Mouse (Mus musculus) frontal cortex, postnatal 10 days (tissue): ENCODE data around the gene Casp12.
"Not testable (repeated sequence)": the region's sequence is repeated elsewhere in the genome, so short reads cannot be mapped to it uniquely, and the experiment has no call there.

Experiments used
- DNase-seq, 2 experiments: peaks; one replicate each; pipeline ENCODE4 v3.0.0; 2022; ENCODE audit warnings: low spot score in 2 of 2, mixed read lengths in 1 of 2

Casp12 gene

DNA sequence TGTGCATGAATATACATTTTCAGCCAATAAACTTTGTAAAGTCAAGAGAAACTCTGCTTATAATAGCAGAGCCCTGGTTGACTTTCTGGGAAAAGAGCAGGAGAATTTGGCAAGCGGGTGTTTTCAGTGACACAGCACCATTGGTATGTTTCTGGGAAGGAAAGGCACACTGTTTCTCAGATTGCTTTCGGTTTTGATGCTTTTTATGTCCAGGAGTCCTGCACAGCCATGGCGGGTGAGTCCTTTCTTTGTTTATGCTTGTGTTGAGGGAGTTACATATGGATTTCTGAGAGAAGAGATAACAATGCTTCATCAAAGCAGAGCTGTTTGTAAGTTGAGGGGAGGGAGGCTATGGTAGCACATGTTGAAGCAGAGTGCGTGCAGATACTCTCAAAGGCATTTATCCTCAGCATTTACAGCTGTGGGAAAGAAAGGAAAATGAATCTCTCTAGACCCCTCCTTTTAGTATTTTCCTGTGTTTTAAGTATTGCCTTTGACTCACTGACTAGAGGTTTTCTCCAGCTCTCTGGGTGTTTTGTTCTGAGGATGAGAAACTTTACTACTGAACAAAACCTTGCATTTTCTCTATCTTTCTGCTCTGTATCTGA is at the start of gene Casp12:
TSS of gene Casp12 (plus strand) at position 140 of the 608 bp plus-strand sequence.
- no peak for DNase-seq

- DNase-seq = no peak
Measured at GRCm38 (mm10) chr9:5296354-5297237, 48.6 kb upstream of the Casp12 start.

DNA sequence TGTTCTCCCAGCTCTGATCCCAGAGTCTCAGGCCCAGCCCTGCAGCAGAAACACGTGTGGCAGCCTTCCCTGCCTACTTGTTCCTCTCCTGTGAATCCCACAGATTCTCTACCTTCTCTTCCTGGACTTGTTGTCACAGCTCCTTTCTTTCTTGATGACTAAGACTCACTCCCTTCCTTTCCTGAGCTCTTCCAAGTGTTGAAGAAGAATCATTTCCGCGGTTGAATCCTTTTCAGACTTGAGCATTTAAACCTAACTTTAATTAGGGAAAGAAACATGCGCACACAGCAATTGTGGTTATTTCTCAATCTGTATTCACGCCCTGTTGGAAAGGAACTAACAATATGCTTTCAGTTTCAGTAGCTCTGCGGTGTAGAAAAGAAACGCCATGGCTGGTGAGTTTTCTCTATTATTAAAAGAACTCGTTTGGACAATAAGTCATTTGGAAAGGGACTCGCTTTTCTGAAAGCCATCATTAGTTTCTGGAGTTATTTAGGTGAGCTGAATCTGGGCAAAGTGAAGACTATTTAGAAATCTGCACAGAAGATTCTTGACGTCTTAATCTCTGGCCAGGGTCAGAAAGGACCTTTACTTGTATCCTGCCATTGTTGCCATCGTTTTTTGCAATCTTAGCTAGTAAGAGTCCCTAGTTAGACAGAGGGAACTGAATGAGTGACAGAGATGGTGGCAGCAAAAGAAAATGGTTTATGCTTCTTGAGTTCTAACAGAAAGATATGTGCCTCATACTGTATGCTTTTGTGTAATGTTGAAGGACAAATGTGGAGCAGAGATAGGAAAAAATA is 46.7 kb upstream of the Casp12 start, which contains the start of gene Casp1:
TSS of gene Casp1 (plus strand) at position 189 of the 803 bp plus-strand sequence.
- no peak for DNase-seq

DNA sequence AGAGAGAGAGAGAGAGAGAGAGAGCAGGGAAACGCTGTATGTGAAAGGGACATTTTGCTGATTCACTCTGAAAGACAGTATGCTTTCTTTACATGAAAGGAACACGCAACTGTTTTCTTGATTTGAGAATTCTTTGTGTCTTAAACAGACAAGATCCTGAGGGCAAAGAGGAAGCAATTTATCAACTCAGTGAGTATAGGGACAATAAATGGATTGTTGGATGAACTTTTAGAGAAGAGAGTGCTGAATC is 46.2 kb upstream of the Casp12 start:
- DNase-seq = no peak

DNA sequence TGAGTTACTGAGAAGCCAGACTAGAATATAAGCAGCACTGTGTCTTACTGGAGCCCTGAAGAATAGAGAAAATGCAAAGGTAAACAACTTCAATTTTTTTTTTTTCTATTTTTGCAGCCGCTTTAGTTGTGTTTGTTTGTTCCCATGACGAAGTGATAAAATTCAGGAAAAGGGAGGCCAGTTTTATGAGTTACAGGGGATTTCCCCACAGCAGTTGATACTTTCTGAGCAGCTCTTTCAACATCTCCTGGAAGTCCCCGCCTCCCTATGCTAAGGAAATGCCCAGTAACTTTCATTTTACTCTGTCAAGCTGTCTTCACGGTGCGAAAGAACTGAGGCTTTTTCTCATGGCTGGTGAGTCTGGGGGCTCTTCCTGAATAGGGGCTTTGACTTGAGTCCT is 36.7 kb upstream of the Casp12 start, which contains the start of gene Casp4:
TSS of gene Casp4 (plus strand) at position 268 of the 400 bp plus-strand sequence.
- no peak for DNase-seq

GRCm38 (mm10) chr9:5310112-5310511 is 35.1 kb upstream of the Casp12 start:
- DNase-seq = no peak

- no peak for DNase-seq
Measured at GRCm38 (mm10) chr9:5311435-5311834, 33.8 kb upstream of the Casp12 start.

- no peak for DNase-seq
Measured at GRCm38 (mm10) chr9:5328204-5328603, 17.0 kb upstream of the Casp12 start.

DNA sequence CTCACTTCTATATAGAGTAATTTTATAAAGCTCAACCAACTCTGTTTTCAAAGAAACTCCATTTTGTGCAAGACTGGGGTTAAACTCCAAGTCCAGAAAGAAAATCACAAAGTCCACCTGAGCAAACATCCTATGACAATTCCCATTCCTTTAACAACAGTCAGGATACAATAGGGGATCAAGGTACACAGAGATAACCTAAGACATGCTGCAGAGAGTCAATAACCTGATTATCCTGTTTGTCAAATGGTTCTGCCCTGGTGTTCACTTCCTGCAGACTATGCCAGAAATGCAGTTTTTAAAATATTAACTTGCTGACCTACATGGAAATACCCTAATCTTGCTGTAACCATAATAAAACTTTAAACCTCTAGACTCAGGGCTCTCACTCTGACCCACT is 12.8 kb upstream of the Casp12 start:
- no peak for DNase-seq

DNA sequence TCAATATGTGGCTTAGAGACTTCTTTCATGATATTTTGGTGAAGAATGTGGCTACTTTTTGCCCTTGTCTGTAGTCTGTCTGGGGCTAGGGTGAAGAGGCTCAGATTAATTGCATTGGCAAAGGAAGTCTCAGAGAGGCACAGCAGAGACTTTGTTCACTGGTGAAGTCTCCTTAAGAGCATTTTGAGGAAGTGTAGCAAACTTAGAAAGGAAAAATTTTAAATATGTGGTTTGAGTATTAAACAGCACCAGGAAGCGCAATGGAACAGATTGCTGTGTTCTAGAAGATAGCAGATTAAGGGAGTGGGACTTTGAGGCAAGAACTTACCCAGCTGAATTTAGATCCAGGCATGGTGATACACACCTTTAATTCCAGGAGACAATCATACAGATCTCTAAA is 11.8 kb upstream of the Casp12 start:
- no peak for DNase-seq

DNA sequence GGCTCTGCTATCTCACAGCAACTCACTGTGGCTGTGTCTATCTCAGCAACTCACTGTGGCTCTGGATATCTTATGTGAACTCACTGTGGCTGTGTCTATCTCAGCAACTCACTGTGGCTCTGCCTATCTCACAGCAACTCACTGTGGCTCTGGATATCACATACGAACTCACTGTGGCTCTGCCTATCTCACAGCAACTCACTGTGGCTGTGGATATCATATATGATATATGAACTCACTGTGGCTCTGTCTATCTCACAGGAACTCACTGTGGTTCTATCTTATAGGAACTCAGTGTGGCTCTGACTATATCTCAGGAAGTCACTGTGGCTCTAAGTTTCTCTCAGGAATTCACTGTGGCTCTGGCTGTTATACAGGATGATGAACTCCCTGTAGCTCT is 2.1 kb upstream of the Casp12 start:
- DNase-seq = no peak

GRCm38 (mm10) chr9:5344090-5344489 is 1.1 kb upstream of the Casp12 start:
- no peak for DNase-seq

- no peak for DNase-seq
Measured at GRCm38 (mm10) chr9:5347381-5347780, 2.2 kb downstream of the Casp12 start.

GRCm38 (mm10) chr9:5353673-5354072 is 8.4 kb downstream of the Casp12 start:
- DNase-seq = no peak

GRCm38 (mm10) chr9:5356801-5357200 is 11.6 kb downstream of the Casp12 start:
- no peak for DNase-seq

GRCm38 (mm10) chr9:5393561-5393960 is 48.3 kb downstream of the Casp12 start:
- no peak for DNase-seq

GRCm38 (mm10) chr9:5395861-5396260 is 50.6 kb downstream of the Casp12 start:
- DNase-seq = not testable (repeated sequence)

DNA sequence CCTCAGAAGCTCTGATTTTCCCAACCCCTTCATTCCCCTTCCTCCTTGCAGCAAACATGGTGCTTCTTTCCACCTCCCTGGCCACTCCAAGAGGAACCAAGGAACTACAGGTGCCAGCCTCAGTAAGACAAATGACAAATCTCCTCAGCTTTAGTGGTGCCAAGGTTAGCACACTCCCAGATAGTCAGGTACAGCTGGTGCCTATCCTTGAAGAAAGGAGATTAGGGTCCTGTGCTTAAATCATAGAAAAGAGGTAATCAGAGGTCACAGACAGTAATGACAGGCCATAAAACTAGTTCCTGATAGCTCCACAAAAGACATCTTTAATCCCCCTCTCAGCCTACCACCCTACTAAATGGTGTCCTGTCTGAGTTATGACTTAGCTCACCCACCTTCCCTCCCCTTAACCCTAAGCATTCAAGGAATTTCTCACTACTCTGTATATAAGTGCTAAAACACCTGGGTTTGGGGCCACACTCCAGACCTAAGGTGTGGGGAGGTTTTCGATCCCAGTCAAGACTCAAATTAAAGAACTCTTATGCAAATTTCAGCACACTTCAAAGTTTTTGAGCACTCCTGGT is 65.8 kb downstream of the Casp12 start:
- DNase-seq = no peak

GRCm38 (mm10) chr9:5412446-5413111 is 67.3 kb downstream of the Casp12 start:
- DNase-seq = no peak

- DNase-seq = no peak
Measured at GRCm38 (mm10) chr9:5417871-5418270, 72.6 kb downstream of the Casp12 start.
